In the genomic region with DNA sequence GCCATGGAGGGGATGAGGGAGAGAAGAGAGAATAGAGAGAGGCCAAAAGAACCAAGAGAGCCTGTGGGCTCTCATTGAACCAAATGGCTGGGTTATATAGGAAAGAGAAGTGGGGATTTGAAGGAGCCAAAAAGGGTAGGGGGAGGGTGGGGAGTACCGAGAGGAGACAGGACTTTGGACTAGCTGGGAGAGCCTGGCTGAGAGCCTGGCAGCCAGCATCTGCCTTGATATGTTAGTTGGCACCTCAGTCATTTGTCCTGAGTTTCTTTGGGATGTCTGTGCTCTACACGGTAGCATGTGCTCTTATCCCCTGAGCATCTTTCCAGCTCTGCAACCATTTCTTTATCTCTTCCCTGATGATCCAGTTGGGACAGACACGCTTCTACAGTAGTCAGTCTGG, we compare ENCODE assay signal across 21 mouse cellular contexts. TPM values are rescaled to one million over a fixed set of nuclear protein-coding genes. Genes with fewer than 3 reads are reported as not detected.
"Had no signal": no experiment of that assay in that cellular context is flagged by ENCODE, and none has a peak within 500 bp of the region (broad histone marks: within the 10 kb centered on the region; RNA-seq: fewer than 3 reads in every experiment).

No protein-coding gene starts in this region.

- H3K4me2 ChIP-seq: lung, embryonic 14.5 days; midbrain, embryonic 12.5 days; neural tube, embryonic 13.5 days; neural tube, embryonic 15.5 days had no signal

- H3K9ac ChIP-seq: lung, embryonic 14.5 days; midbrain, embryonic 12.5 days; neural tube, embryonic 13.5 days; neural tube, embryonic 15.5 days had no signal

- H3K4me3 ChIP-seq: midbrain, embryonic 10.5 days; midbrain, embryonic 12.5 days; myocyte; neural tube, embryonic 13.5 days; neural tube, embryonic 15.5 days had no signal

- DNase-seq: lung, embryonic 14.5 days; lung, postnatal 10 days; lung, postnatal 4 days; midbrain, embryonic 14.5 days; retina, postnatal 1 day; right cerebral cortex, adult 18-20 months; right cerebral cortex, postnatal 25 days; right cerebral cortex, postnatal 4 days; spleen, adult 18-20 months; thymus, adult 18-20 months; thymus, postnatal 14 days; thymus, postnatal 36 days had no signal

- H3K27ac ChIP-seq: midbrain, embryonic 10.5 days; midbrain, embryonic 12.5 days; neural tube, embryonic 13.5 days; neural tube, embryonic 15.5 days had no signal

- H3K9me3 ChIP-seq: midbrain, embryonic 10.5 days; midbrain, embryonic 12.5 days; neural tube, embryonic 13.5 days; neural tube, embryonic 15.5 days had no signal

- ATAC-seq: midbrain, embryonic 16.5 days had no signal

- H3K27me3 ChIP-seq: midbrain, embryonic 12.5 days; neural tube, embryonic 13.5 days; neural tube, embryonic 15.5 days had no signal

- H3K4me1 ChIP-seq: midbrain, embryonic 12.5 days; neural tube, embryonic 13.5 days; neural tube, embryonic 15.5 days had no signal

RNA-seq across cellular contexts. Expression of a gene that starts 23.5 kb away (rescaled TPM):
- total RNA-seq: megakaryocyte, adult 5-6 weeks; megakaryocyte-erythroid progenitor cell, adult 5-6 weeks had no signal
- polyA plus RNA-seq: myocyte; thymus, postnatal 0 days had no signal

RNA-seq across cellular contexts. Expression of a gene that starts 47.0 kb away (rescaled TPM):
- total RNA-seq: megakaryocyte, adult 5-6 weeks; megakaryocyte-erythroid progenitor cell, adult 5-6 weeks had no signal
- polyA plus RNA-seq: lung, embryonic 14.5 days had no signal
